Mouse (Mus musculus): ENCODE results near the gene Mfge8.
A peak's percentile ranks its signal among the peaks of the same experiment; 100 is the strongest.

Mfge8 gene

DNA sequence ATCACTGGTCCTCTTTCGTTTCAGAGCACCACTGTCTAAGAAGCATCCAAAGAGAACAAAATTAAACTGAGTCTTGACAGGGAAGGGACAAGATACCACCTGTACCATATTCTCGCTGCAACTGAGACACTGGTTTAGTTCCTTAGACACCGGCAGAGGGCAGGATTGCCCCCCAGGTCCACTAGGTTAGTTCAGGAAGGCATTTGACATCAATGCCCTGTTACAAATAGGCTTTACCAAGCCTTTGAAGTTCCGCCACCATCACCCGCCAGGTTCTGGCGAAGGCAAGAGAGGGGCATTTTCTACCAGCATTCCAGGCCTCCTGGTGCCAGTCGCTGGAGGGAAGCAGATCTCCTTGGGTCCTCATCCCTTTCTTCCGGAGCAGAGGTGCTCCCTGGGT lies 19.0 kb downstream of the Mfge8 start:
- no peak for DNase-seq (ENCODE audit: low spot score)

DNA sequence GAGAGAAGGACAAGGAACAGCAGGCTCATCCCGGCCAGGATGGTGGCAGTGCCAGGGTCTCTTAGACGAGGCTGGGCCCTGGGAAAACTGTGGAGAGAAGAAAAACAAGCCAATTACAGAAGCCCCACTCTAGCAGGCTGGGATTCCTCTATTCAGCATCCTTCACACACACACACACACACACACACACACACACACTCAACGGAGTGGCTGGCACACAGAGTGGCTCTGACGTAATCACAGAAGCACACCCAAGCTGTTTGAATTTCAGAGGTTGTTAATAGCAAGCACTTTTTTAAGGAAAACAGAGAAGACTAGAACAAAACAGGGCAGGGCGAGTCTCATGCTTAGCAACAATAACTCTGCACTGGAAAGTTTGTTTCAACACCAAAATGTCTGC lies 25.4 kb downstream of the Mfge8 start:
- DNase-seq (ENCODE audit: low spot score) = no peak

DNA sequence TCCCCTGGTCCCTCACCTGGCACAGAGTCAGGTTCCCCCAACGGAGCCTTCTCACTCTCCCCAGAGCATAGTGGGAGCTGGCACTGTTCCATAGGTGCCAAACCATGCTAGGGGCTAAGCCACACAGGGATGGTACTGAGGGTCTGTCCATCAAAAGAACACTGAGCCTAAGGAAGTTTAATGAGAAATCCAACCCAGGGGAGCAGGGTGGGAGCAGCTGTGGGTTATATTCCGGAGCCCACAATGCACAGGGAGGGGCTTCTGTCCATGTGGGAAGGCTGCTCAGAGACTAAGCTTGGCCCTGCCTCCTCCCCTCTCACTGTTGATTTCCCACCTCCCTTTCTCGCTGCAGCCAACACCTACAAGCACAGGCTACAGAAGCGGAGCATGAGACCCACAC lies 35.0 kb downstream of the Mfge8 start:
- DNase-seq (ENCODE audit: low spot score) = no peak

DNA sequence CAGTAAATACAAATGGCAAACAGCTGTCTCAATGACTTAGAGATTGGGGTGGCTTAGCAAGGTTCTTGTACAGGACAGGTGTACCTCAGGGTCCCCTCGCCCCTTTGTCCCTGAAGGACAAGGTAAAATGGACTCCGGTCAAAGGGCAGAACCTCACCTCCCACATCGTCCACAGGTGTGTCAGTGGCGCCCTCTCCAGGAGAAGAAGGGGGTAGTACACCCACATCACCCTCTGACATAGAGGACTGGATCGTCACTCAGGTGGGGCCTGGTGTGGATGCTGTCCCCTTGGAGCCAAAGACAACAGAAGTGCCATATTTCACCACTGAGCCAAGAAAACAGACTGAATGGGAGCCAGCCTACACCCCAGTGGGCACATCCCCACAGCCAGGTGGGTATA lies 52.4 kb downstream of the Mfge8 start:
- no peak for DNase-seq (ENCODE audit: low spot score)

DNA sequence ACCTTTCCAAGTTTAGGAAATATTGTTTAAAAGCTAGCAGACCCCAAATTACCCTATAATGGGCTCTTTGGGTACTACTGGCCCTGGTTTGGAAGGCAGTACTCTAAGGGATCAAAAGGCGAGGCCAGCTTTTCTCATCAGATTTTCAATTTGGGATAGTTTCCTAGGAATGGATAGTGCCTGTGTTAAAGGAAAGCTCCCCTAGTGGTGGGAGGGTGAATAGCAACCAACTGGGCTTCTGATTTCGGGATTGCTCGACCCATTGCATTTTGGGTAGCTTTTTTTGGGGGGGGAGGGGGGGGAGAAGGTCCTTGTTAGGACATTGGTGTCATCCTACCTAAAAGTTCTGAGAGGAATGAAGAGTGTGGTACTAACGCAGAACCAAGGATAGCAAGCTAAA lies 59.7 kb downstream of the Mfge8 start:
- DNase-seq (ENCODE audit: low spot score) = peak; percentile 7
